Mouse (Mus musculus) layer of hippocampus, adult 8-10 months (tissue): Measurements from ENCODE around the gene Rraga. TPM values are rescaled to one million over a fixed set of nuclear protein-coding genes. Genes with fewer than 3 reads are reported as not detected.

Experiments
- DNase-seq, 2 experiments: peaks; one replicate each; pipeline ENCODE4 v3.0.0; 2022; ENCODE audit warnings: low spot score in 2 of 2
- total RNA-seq, 4 experiments: library from RNA; stranded (reverse); gene quantifications; 2 replicates each; pipeline ENCODE4 v1.2.4; 2022

Gene Rraga
- total RNA-seq: 100 to 1,000 TPM; 127 to 136 (median 135) TPM

- peak; percentile 91 to 94 for DNase-seq
Observed at GRCm38 (mm10) chr4:86575283-86575983, at the start of gene Rraga. Rraga (plus strand) TSS chr4:86575668.

GRCm38 (mm10) chr4:86527162-86528136 lies 48.0 kb upstream of the Rraga start:
- DNase-seq: no peak

GRCm38 (mm10) chr4:86529161-86529560 lies 46.3 kb upstream of the Rraga start:
- DNase-seq: no peak

- DNase-seq: no peak
Observed at GRCm38 (mm10) chr4:86533406-86534090, 41.9 kb upstream of the Rraga start.

- DNase-seq: no peak
Observed at GRCm38 (mm10) chr4:86534091-86534481, 41.4 kb upstream of the Rraga start.

GRCm38 (mm10) chr4:86537972-86538371 lies 37.5 kb upstream of the Rraga start:
- no peak for DNase-seq

- no peak for DNase-seq
Observed at GRCm38 (mm10) chr4:86538936-86539335, 36.5 kb upstream of the Rraga start.

GRCm38 (mm10) chr4:86541573-86541972 lies 33.9 kb upstream of the Rraga start:
- DNase-seq: no peak

- DNase-seq: no peak
Observed at GRCm38 (mm10) chr4:86543999-86544398, 31.5 kb upstream of the Rraga start.

GRCm38 (mm10) chr4:86545615-86546014 lies 29.9 kb upstream of the Rraga start:
- DNase-seq: no peak

GRCm38 (mm10) chr4:86548332-86548731 lies 27.1 kb upstream of the Rraga start:
- no peak for DNase-seq

GRCm38 (mm10) chr4:86555035-86555707 lies 20.3 kb upstream of the Rraga start:
- no peak for DNase-seq

- DNase-seq: no peak
Observed at GRCm38 (mm10) chr4:86557371-86557770, 18.1 kb upstream of the Rraga start.

GRCm38 (mm10) chr4:86558228-86558627 lies 17.2 kb upstream of the Rraga start, which contains the start of gene Saxo1:
Saxo1 (minus strand) TSS chr4:86558328.
- no peak for DNase-seq

GRCm38 (mm10) chr4:86559006-86559405 lies 16.5 kb upstream of the Rraga start:
- DNase-seq: no peak

GRCm38 (mm10) chr4:86561061-86561460 lies 14.4 kb upstream of the Rraga start:
- DNase-seq: no peak

GRCm38 (mm10) chr4:86574939-86575282 lies 557 bp upstream of the Rraga start:
- no peak for DNase-seq

- DNase-seq: peak; percentile 24 to 29
Observed at GRCm38 (mm10) chr4:86576120-86576541, 663 bp downstream of the Rraga start.

- no peak for DNase-seq
Observed at GRCm38 (mm10) chr4:86576630-86577225, 1.3 kb downstream of the Rraga start.

GRCm38 (mm10) chr4:86580056-86580455 lies 4.6 kb downstream of the Rraga start:
- DNase-seq: no peak

GRCm38 (mm10) chr4:86580591-86580990 lies 5.1 kb downstream of the Rraga start:
- DNase-seq: no peak
